Mouse (Mus musculus) cerebral cortex, adult 2 months (tissue): ENCODE measurements around the gene Tshz2.

Experiments used
- WGBS: fragments of 180-500 bp; shearing (Covaris S2); methylation state at CpG from one replicate; pipeline ENCODE4 v1.1.7; 2018; 5-methylcytosine and 5-hydroxymethylcytosine counted together

Tshz2 gene

DNA sequence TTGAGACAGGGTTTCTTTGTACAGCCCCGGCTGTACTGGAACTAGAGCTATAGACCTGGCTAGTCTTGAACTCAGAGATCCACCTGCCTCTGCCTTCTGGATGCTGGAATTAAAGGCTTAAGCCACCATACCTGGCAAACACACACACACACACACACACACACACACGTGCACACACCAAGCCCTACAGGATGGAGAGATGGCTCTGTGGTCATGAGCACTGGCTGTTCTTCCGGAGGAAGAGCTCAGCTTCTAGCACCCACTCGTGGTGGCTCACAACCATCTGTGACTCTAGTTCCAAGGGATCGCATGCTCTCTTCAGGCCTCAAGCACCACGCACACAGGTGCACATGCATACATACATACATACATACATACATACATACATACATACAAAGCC, 471.6 kb downstream of the Tshz2 start:
- WGBS = 80% methylated on average over 6 of the region's 6 CpGs

DNA sequence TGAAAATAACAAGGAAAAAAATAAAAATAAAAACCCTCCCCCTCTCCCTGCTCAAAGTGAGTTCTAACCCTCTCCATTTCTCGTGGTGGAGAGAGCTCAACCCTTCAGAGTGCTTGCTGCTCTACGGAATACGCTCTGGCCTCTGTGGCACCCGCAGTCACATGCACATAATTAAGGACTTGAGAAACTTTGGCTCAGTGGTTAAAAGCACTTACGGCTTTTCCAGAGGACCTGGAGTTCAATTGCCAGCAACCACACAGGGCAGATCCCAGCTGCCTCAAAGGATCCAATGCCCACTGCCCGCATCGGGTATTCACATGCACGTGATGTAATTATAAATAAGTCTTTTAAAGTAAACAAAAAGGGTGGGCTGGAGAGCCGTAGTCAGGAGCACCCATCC, 473.2 kb downstream of the Tshz2 start:
- WGBS = 69% methylated on average over 9 of the region's 9 CpGs

DNA sequence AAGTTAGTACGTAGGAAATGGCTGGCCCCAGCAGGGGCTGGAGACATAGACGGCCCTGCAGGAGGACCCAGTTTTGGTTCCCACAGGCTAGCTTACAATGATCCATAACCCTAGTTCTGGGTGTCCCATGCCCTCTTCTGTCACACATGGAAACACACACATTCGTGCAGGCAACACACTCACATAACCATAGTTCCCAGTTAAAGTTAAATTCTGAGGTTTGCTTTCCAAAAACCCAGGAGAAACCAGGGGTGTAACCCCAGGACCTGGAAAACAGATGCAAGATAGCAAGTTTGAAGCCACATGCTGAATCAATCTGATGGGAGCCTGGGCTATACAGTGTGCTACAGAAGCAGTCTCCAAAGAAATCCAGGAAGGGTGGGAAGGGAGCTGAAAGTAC, 475.0 kb downstream of the Tshz2 start:
- WGBS = 80% methylated on average over 3 of the region's 3 CpGs

DNA sequence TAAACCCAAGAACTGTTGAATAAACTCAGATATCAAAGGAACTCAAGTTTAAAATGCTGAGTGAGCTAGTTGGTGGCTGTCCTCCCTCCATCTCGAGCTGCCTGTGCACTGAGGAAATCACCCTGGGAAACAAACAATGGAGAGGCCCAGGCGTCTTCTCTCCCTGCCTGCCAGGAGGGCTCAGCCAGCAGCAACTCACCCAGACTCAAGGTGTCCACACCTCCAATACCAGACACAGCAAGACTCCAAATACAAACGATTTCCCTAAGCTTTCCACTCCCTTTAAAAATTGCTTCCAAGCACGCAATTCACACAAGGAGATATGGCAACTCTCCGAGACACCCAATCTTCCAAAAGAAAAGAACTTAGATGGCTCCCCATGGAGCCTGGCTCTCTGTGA, 476.7 kb downstream of the Tshz2 start:
- WGBS = 52% methylated on average over 5 of the region's 5 CpGs

DNA sequence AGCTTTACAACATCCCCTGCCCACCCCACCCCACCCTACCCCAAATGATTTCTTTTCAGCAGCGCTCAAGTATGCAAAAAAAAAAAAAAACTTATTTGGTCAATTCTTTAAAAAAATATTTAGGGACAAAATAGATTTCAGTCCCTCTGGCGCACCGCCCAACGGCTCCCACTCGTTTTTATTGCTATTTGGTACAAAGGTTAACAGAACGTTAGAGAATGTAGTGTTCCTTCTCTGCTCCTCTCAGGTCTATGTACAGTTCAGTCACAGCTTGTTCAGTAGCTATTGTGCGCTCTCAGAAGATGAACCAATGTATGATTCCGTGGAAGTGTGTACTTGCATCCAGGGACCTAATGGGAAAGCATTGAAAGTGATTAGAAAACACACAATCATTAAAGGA, 477.5 kb downstream of the Tshz2 start:
- WGBS = 85% methylated on average over 8 of the region's 8 CpGs

DNA sequence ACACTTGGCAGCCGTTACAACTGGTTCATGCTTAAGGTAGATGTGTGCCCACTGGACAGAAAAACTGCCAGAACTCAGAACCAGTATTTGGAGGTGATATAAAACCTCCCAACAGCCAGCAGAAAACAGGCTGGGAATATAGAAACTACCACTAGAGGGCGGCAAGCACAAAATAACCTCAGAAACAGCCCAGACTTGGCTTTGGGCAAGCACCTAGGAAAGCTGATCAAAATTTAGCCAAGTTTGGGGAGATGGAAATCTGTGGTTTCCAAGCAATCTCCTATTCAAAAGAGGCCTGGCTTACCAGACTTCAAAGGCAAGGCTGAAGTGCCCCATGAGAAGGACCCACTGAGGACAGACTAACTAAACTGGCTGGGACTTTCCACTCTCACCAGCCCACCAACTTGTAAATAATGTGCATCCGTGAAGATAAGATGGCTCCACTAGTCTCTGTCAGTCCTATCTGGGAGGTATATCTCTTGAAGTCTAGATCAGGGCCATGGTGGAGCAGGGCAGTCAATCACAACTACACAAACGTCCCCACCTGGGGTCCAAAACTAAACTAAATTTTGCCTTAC, 484.0 kb downstream of the Tshz2 start:
- WGBS = 39% methylated on average over 4 of the region's 4 CpGs

DNA sequence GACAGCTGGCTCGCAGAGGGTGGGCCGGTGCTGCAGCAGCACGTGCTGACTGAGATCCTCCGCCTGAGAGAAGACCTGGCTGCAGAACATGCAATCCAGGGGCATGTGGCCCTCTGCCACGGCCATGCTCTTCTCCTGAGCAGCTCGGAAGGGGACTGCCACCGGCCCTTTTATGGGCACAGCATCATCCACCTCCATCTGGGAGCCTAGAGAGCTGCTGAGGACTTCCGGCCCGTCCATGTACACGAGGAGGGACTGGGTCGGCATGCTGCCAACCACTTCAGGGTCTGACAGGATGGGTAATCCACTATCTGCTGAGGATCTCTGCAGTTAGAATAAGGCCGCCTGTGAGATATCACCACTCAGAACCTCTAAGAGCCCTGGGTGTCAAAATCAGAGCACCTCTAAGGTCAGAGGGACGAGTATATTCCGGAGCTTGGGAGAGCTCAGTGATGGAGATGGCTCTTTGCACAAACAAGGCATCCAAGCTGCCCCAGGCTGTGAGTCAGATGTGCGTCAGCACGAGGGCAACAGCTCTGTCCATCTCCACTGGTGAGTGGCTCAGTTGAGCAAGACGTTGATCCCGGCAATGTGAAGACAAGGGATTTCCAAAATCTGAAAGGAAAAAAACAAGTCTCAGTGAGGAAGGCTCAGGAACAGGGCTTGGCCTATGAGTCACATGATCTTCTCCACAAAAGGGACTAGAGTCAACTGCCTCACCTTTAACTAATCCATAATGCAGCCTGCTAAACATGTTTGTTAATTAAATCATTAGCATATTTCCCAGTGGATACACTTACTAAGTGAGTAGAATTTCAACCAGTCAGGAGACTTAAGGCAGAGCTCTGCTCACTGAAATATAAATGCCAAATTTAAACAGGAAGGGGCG, 487.6 kb downstream of the Tshz2 start:
- WGBS = 93% methylated on average over 19 of the region's 19 CpGs
